Mouse (Mus musculus) C2C12 (cell line): ENCODE data around the gene A1bg. TPM values are rescaled to one million over a fixed set of nuclear protein-coding genes. Genes with fewer than 3 reads are reported as not detected.

ENCODE experiments used
- H3K27me3 ChIP-seq: one replicate; pipeline ENCODE4 v1.6.1; 2011; ENCODE audit not compliant: control insufficient read depth, insufficient read depth, insufficient read length
- H3K36me3 ChIP-seq: one replicate; pipeline ENCODE4 v1.6.1; 2011; ENCODE audit not compliant: control insufficient read depth, insufficient read depth
- H3K4me3 ChIP-seq: one replicate; pipeline ENCODE4 v1.5.1; 2011; ENCODE audit warnings: mild to moderate bottlenecking, control low read depth; ENCODE audit not compliant: poor library complexity, insufficient read depth, severe bottlenecking
- H3K79me2 ChIP-seq: one replicate; pipeline ENCODE4 v1.6.1; 2011; ENCODE audit not compliant: control insufficient read depth, insufficient read depth
- H3K79me3 ChIP-seq: one replicate; pipeline ENCODE4 v1.6.1; 2011; ENCODE audit warnings: low read depth, control low read depth
- H3ac ChIP-seq: one replicate; pipeline ENCODE3; 2011; ENCODE audit warnings: low read depth; ENCODE audit not compliant: control insufficient read depth, insufficient read length
- CEBPB ChIP-seq: IDR thresholded peaks from one replicate; pipeline ENCODE4 v1.6.1; 2011; ENCODE audit warnings: low read depth, mild to moderate bottlenecking, control low read depth, moderate library complexity
- CTCF ChIP-seq: IDR thresholded peaks from one replicate; pipeline ENCODE4 v1.5.1; 2011; ENCODE audit not compliant: control insufficient read depth, insufficient read depth, insufficient read length
- FOSL1 ChIP-seq: IDR thresholded peaks from one replicate; pipeline ENCODE4 v1.8.0; 2011; ENCODE audit warnings: mild to moderate bottlenecking, low read length; ENCODE audit not compliant: poor library complexity, insufficient read depth, severe bottlenecking
- MAX ChIP-seq: IDR thresholded peaks from one replicate; pipeline ENCODE4 v1.6.1; 2011; ENCODE audit warnings: mild to moderate bottlenecking, control low read depth
- MYOD1 ChIP-seq: IDR thresholded peaks from one replicate; pipeline ENCODE4 v1.6.1; 2011; ENCODE audit warnings: low read depth; ENCODE audit not compliant: control insufficient read depth, insufficient read length
- MYOG ChIP-seq: IDR thresholded peaks from one replicate; pipeline ENCODE4 v1.6.1; 2011; ENCODE audit not compliant: control insufficient read depth, insufficient read length; ENCODE audit errors: extremely low read depth
- USF1 ChIP-seq: IDR thresholded peaks from one replicate; pipeline ENCODE4 v1.6.1; 2011; ENCODE audit warnings: low read depth, mild to moderate bottlenecking, control low read depth, moderate library complexity
- polyA plus RNA-seq: library from polyadenylated mRNA; unstranded; fragments of >200 nt; fragmentation: generic; extraction: Trizol; gene quantifications from one replicate; pipeline ENCODE4 v1.2.1, GENCODE M21; 2012; ENCODE audit warnings: missing spikeins

Gene A1bg
- polyA plus RNA-seq, 1 experiment: not detected

DNA sequence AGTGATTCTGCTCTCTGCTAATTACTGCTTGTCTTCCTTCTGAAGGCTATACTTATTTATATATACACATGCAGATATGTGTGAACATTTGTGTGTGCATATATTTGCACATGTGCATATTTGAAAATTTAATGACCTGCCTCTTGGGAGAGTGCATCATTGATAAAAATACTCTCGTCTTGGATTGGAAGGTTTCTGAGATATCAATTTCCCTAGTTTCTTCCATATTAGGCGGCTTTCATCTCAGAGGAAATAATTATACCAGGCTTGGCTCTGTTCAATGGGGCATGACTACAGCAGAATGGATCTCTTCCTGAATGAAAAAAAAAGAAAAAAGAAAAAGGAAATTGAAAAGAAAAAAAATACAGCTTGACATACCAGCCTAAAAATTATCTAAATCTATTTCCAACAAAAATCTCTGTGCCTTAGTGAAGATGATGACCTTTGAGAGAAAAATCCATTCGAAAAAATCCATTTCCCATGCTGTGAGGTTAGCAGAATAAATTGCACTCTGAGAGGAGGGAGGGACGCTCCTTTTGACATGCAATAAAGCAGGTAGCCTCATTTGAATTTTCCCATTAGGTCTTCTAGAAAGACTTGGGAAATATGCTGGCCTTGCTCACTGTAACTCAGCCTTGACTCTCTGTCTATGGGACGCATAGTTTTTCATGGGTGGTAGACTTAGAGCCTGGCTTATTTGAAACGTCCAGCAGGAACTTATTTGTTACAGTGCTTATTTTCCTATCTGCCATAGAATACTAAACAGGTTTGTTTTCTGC, 24.4 kb downstream of the A1bg start:
- no peaks in the 10 kb centered on the region for H3K79me2 ChIP-seq
- no peaks in the 10 kb centered on the region for H3K79me3 ChIP-seq
- no peak overlapping the region for H3K4me3 ChIP-seq
- no peaks in the 10 kb centered on the region for H3K36me3 ChIP-seq
- TF ChIP-seq FOSL1: no peak
- TF ChIP-seq USF1: no peak
- no peak for TF ChIP-seq CEBPB
- no peak for TF ChIP-seq MYOD1
- TF ChIP-seq CTCF: no peak
- TF ChIP-seq MAX: no peak
- no peak for TF ChIP-seq MYOG
- no peak overlapping the region for H3ac ChIP-seq
- no peaks in the 10 kb centered on the region for H3K27me3 ChIP-seq

DNA sequence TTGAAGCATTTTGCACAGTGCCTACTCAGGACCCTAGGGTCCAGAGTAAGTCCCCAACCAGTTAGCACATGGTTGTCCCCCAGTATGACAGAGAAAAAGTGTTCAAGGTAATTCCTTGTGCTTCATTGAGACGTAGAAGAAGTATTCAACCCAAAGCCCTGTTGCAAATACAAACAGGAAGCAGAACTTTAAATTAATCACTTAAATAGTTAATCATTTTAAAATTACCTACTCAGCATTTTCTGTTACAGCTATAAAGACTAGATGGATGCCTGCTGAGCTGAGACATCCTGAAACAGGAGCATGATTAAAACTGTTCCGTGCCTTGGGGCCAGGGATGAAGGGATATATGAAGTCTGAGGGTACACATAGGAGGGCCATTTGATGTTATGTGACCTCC, 26.8 kb downstream of the A1bg start:
- Histone ChIP-seq H3K79me3 (no peaks in the 10 kb centered on the region), H3K36me3 (no peaks in the 10 kb centered on the region), H3K27me3 (no peaks in the 10 kb centered on the region), H3K79me2 (no peaks in the 10 kb centered on the region), H3K4me3 (no peak overlapping the region), H3ac (no peak overlapping the region)
- TF ChIP-seq FOSL1: no peak
- no peak for TF ChIP-seq MYOG
- no peak for TF ChIP-seq CEBPB
- TF ChIP-seq CTCF: no peak
- no peak for TF ChIP-seq MAX
- TF ChIP-seq USF1: no peak
- no peak for TF ChIP-seq MYOD1

DNA sequence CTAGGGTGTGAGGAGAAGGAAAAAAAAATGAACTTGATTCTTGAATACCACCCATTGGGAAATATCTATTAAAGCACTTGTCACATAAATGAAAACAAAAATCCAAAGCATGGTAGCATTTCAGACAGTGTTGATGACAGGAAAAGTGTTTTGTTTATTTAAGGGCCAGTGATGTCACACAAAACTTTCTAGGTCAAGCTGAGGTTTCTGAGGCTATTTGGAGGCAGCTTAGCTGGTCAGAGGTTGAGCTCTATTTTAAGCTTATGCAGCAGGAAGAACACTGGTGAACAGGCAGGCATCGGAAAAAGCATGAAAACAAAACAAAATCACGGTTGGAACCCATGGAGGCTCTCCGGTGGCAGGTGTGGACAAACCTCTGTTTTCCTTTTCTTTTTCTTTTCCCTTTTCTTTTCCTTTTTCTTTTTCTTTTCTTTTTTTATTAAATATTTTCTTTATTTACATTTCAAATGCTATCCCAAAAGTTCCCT, 29.8 kb downstream of the A1bg start:
- no peaks in the 10 kb centered on the region for H3K36me3 ChIP-seq
- H3K79me3 ChIP-seq: no peaks in the 10 kb centered on the region
- no peak for TF ChIP-seq MYOG
- no peak for TF ChIP-seq FOSL1
- no peak for TF ChIP-seq MYOD1
- no peak for TF ChIP-seq MAX
- H3K27me3 ChIP-seq: no peaks in the 10 kb centered on the region
- H3ac ChIP-seq: no peak overlapping the region
- no peak overlapping the region for H3K4me3 ChIP-seq
- H3K79me2 ChIP-seq: no peaks in the 10 kb centered on the region

DNA sequence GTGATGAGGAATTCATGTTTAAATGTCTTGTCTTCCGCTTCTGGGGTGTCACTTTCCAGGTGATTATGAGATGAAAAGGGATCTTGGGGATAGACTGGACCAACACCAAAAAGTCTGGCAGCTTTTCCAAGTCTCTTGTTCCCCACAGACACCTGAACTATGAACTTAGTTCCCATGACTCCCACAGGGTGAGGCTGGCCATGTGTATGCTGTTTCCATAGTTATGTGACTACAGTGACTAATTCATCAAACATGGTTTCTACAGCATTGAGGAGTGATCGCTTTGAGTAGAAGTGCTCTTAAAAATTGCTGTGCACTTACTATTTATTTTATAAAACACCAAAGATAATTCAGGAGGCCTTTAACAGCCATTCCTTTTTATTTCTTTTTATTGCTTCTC, 34.1 kb downstream of the A1bg start:
- no peaks in the 10 kb centered on the region for H3K79me2 ChIP-seq
- H3K36me3 ChIP-seq: no peaks in the 10 kb centered on the region
- no peaks in the 10 kb centered on the region for H3K79me3 ChIP-seq
- no peak for TF ChIP-seq MYOD1
- TF ChIP-seq MYOG: no peak
- TF ChIP-seq CTCF: no peak
- TF ChIP-seq USF1: no peak
- H3K4me3 ChIP-seq: no peak overlapping the region
- no peaks in the 10 kb centered on the region for H3K27me3 ChIP-seq
- H3ac ChIP-seq: no peak overlapping the region

DNA sequence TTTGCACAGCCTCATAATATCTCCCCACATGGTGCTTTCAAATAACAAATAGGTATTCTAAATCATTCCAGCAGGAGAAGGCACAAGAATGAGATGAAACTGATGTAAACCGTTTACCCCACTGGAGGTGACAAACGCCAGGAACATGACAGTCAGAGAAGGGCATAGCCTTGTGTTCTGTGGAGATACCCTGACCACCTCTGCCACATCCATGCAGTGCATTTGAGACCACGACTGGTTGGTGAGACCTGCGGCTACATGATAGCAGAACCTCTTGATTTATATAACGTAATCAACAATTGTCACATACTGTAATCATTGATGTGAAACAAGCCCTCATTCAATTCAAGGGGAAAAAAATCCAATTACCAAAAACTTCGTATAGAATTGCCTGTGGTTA, 47.1 kb downstream of the A1bg start:
- Histone ChIP-seq H3ac (no peak overlapping the region), H3K4me3 (no peak overlapping the region), H3K27me3 (no peaks in the 10 kb centered on the region), H3K36me3 (no peaks in the 10 kb centered on the region), H3K79me2 (no peaks in the 10 kb centered on the region), H3K79me3 (no peaks in the 10 kb centered on the region)
- no peak for TF ChIP-seq CEBPB

DNA sequence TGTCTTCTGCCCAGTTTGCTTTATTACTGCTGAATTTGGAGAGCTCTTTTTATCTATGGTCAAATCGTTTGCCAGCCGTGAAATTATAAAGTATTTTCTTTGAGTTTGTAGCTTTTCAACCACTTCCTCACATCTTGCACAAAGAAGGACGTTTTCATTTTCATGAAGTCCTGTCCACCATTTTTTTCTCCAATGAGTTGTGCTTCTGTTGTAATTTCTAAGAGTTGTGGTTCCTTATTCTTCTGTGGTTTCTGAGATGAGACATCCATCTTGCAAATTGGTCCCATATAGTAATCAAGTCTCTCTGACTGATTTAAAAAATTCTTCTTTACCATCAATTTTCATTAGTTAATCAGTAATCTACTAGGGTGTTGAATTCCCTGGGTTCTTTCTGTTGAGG, 60.4 kb downstream of the A1bg start:
- H3ac ChIP-seq: no peak overlapping the region
- no peaks in the 10 kb centered on the region for H3K27me3 ChIP-seq
- TF ChIP-seq MYOD1 (no peak), USF1 (no peak), CEBPB (no peak), MYOG (no peak), MAX (no peak), FOSL1 (no peak)
- no peaks in the 10 kb centered on the region for H3K79me2 ChIP-seq
- H3K79me3 ChIP-seq: no peaks in the 10 kb centered on the region
- no peaks in the 10 kb centered on the region for H3K36me3 ChIP-seq
- H3K4me3 ChIP-seq: no peak overlapping the region
